Mouse (Mus musculus) forebrain, postnatal 0 days (tissue): Measurements from ENCODE around the gene Kprp. TPM values are rescaled to one million over a fixed set of nuclear protein-coding genes. Genes with fewer than 3 reads are reported as not detected.

Source experiments
- ATAC-seq: fragments of 200-750 bp; cut with Nextera tagmentation; 2 replicates; pipeline ENCODE4 v1.8.0; 2017; ENCODE audit warnings: mild to moderate bottlenecking, moderate library complexity
- DNase-seq: peaks from one replicate; pipeline ENCODE4 v3.0.0-alpha.2; 2015
- H3K27ac ChIP-seq: fragments of 300-500 bp; sonication (generic); 2 replicates; pipeline ENCODE4 v1.5.1; 2014; ENCODE audit warnings: low read depth, mild to moderate bottlenecking, antibody characterized with exemption, low read length, moderate library complexity, mixed read lengths
- H3K27me3 ChIP-seq: fragments of 300-500 bp; sonication (generic); 2 replicates; pipeline ENCODE4 v1.6.1; 2014; ENCODE audit warnings: mild to moderate bottlenecking, low read length, mixed read lengths; ENCODE audit not compliant: insufficient read depth
- H3K36me3 ChIP-seq: fragments of 300-500 bp; sonication (generic); 2 replicates; pipeline ENCODE4 v1.6.1; 2014; ENCODE audit warnings: mild to moderate bottlenecking, moderate library complexity; ENCODE audit not compliant: insufficient read depth
- H3K4me1 ChIP-seq: fragments of 300-500 bp; sonication (generic); 2 replicates; pipeline ENCODE4 v1.6.1; 2014; ENCODE audit warnings: antibody characterized with exemption; ENCODE audit not compliant: insufficient read depth
- H3K4me2 ChIP-seq: fragments of 300-500 bp; sonication (generic); 2 replicates; pipeline ENCODE4 v1.6.1; 2014; ENCODE audit warnings: low read depth, mild to moderate bottlenecking, moderate library complexity
- H3K4me3 ChIP-seq: fragments of 300-500 bp; sonication (generic); 2 replicates; pipeline ENCODE4 v1.5.1; 2014; ENCODE audit warnings: low read depth, low read length, mixed read lengths
- H3K9ac ChIP-seq: fragments of 300-500 bp; sonication (generic); 2 replicates; pipeline ENCODE4 v1.6.1; 2014; ENCODE audit warnings: mild to moderate bottlenecking
- H3K9me3 ChIP-seq: fragments of 300-500 bp; sonication (generic); 2 replicates; pipeline ENCODE4 v1.6.1; 2016; ENCODE audit warnings: low read length
- CTCF ChIP-seq: sonication (generic); IDR thresholded peaks from 2 replicates; pipeline ENCODE4 v1.5.1; 2016; ENCODE audit warnings: antibody characterized with exemption, control low read depth, low read depth
- WGBS: fragments of 180-500 bp; shearing (Covaris S2); extraction: QIAGEN DNeasy Blood & Tissue Kit; methylation state at CpG from one replicate; pipeline ENCODE4 v1.1.7; 2014; 5-methylcytosine and 5-hydroxymethylcytosine counted together
- polyA plus RNA-seq: library from polyadenylated mRNA; unstranded; fragments of >200 nt; fragmentation: Nextera tagmentation; extraction: Ambion mirVana; gene quantifications from 2 replicates; pipeline ENCODE4 v1.2.1, GENCODE M21; 2015
- total RNA-seq: library from RNA; depleted of rRNA; stranded (reverse); fragments of >200 nt; gene quantifications from 2 replicates; pipeline ENCODE4 v1.2.3, GENCODE M21; 2014; rRNA removed

The Kprp gene
- total and polyA plus RNA-seq, 2 experiments from 2014 or later: not detected

DNA sequence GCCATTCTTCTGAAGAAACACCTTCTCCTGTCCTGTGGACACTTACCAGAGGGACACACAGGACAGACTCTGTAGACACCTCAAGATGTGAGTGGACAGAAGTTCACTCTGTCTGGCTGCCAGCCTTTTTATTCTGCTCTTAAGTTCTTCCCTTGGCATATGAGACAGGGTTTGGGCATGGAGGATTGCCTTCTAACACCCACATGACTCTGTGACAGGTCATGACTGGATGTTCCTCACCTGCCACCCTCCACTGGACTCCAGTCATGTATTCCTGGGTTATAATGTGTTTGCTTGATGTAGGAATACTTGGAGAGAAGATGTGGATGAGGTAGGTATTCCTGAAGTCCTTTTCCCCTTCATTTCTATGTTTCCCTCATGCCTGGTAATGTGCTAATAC is 19.3 kb downstream of the Kprp start, which contains the start of gene Lce1k:
Lce1k (minus strand) TSS at position 101 of the 400 bp plus-strand sequence.
- H3K4me3 ChIP-seq: no peak within 1 kb of the TSS
- DNase-seq: no peak
- no peak within 1 kb of the TSS for H3K4me2 ChIP-seq

GRCm38 (mm10) chr3:92790414-92790813 is 36.6 kb downstream of the Kprp start, which contains the start of gene Lce1j:
Lce1j (minus strand) TSS chr3:92790514.
- Histone ChIP-seq H3K36me3 (no peaks in the 10 kb centered on the region), H3K9me3 (no peaks in the 10 kb centered on the region), H3K27ac (no peak within 1 kb of the TSS), H3K4me1 (no peaks in the 10 kb centered on the region), H3K4me2 (no peak within 1 kb of the TSS), H3K27me3 (no peaks in the 10 kb centered on the region), H3K4me3 (no peak within 1 kb of the TSS), H3K9ac (no peak within 1 kb of the TSS)
- TF ChIP-seq CTCF: no peak
- ATAC-seq (no peak), DNase-seq (no peak)
- WGBS: 91% methylated on average over 1 of the region's 1 CpGs

More for the DNA sequence above, 19.3 kb downstream of the Kprp start, which contains the start of gene Lce1k:
- Histone ChIP-seq H3K36me3 (no peaks in the 10 kb centered on the region), H3K9ac (no peak within 1 kb of the TSS), H3K27ac (no peak within 1 kb of the TSS), H3K27me3 (no peaks in the 10 kb centered on the region), H3K9me3 (no peaks in the 10 kb centered on the region), H3K4me1 (no peaks in the 10 kb centered on the region)
- no peak for TF ChIP-seq CTCF
- no peak for ATAC-seq

DNA sequence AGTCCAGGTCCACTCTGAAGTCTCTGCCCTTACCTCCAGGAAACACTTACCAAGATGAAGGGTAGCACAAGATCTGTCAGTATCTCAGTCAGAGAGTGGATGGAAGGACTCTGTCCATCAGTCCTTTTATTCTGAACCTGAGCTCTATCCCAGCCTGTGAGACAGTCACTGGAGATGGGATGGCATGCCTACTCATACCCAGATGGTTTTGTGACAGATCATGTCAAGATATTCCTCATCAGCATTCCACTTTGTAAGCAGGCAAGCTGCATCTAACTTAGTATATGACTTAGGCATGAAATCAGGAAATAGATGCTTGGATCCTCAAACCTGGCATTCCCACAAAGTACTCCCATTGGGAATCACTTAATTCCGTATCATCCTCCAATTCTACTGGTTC is 48.2 kb downstream of the Kprp start, which contains the start of gene Lce1i:
Lce1i (minus strand) TSS at position 101 of the 400 bp plus-strand sequence.
- no peaks in the 10 kb centered on the region for H3K27me3 ChIP-seq
- DNase-seq (no peak), ATAC-seq (no peak)
- H3K4me2 ChIP-seq: no peak within 1 kb of the TSS
- H3K4me3 ChIP-seq: no peak within 1 kb of the TSS
- no peak within 1 kb of the TSS for H3K9ac ChIP-seq
- no peak within 1 kb of the TSS for H3K27ac ChIP-seq
- H3K4me1 ChIP-seq: no peaks in the 10 kb centered on the region
- no peaks in the 10 kb centered on the region for H3K36me3 ChIP-seq
- no peaks in the 10 kb centered on the region for H3K9me3 ChIP-seq
- TF ChIP-seq CTCF: no peak
- WGBS: 89% methylated on average over 1 of the region's 1 CpGs

Other genes starting within 250 kb of the Kprp start
- not detected in 2 replicates for gene Smcp, start 238.2 kb downstream of the Kprp start, total RNA-seq
- gene Smcp, start 238.2 kb downstream of the Kprp start, polyA plus RNA-seq: not detected in 2 replicates
- not detected in 2 replicates for gene 2210017I01Rik, start 219.8 kb downstream of the Kprp start, total RNA-seq
- gene 2210017I01Rik, start 219.8 kb downstream of the Kprp start, polyA plus RNA-seq: not detected in 2 replicates
- gene Lce6a, start 205.6 kb downstream of the Kprp start, total RNA-seq: not detected in 2 replicates
- gene Lce6a, start 205.6 kb downstream of the Kprp start, polyA plus RNA-seq: not detected in 2 replicates
- not detected in 2 replicates for gene Lce1a1, start 178.9 kb downstream of the Kprp start, total RNA-seq
- not detected in 2 replicates for gene Lce1a1, start 178.9 kb downstream of the Kprp start, polyA plus RNA-seq
- not detected in 2 replicates for gene Lce1b, start 170.3 kb downstream of the Kprp start, total RNA-seq
- gene Lce1b, start 170.3 kb downstream of the Kprp start, polyA plus RNA-seq: not detected in 2 replicates
- not detected in 2 replicates for gene Lce1a2, start 156.9 kb downstream of the Kprp start, total RNA-seq
- gene Lce1a2, start 156.9 kb downstream of the Kprp start, polyA plus RNA-seq: not detected in 2 replicates
- not detected in 2 replicates for gene Lce1c, start 148.0 kb downstream of the Kprp start, total RNA-seq
- not detected in 2 replicates for gene Lce1c, start 148.0 kb downstream of the Kprp start, polyA plus RNA-seq
- not detected in 2 replicates for gene Lce1d, start 140.0 kb downstream of the Kprp start, total RNA-seq
- not detected in 2 replicates for gene Lce1d, start 140.0 kb downstream of the Kprp start, polyA plus RNA-seq
- gene Lce1e, start 118.2 kb downstream of the Kprp start, total RNA-seq: not detected in 2 replicates
- gene Lce1e, start 118.2 kb downstream of the Kprp start, polyA plus RNA-seq: not detected in 2 replicates
- gene Lce1f, start 106.9 kb downstream of the Kprp start, total RNA-seq: not detected in 2 replicates
- not detected in 2 replicates for gene Lce1f, start 106.9 kb downstream of the Kprp start, polyA plus RNA-seq
- not detected in 2 replicates for gene Gm38119, start 88.2 kb downstream of the Kprp start, total RNA-seq
- gene Gm38119, start 88.2 kb downstream of the Kprp start, polyA plus RNA-seq: not detected in 2 replicates
- not detected in 2 replicates for gene Lce1g, start 74.9 kb downstream of the Kprp start, total RNA-seq
- gene Lce1g, start 74.9 kb downstream of the Kprp start, polyA plus RNA-seq: not detected in 2 replicates
- not detected in 2 replicates for gene Lce1h, start 62.2 kb downstream of the Kprp start, total RNA-seq
- not detected in 2 replicates for gene Lce1h, start 62.2 kb downstream of the Kprp start, polyA plus RNA-seq
- gene Lce1i, start 48.3 kb downstream of the Kprp start, total RNA-seq: not detected in 2 replicates
- not detected in 2 replicates for gene Lce1i, start 48.3 kb downstream of the Kprp start, polyA plus RNA-seq
- gene Lce1j, start 36.7 kb downstream of the Kprp start, total RNA-seq: not detected in 2 replicates
- gene Lce1j, start 36.7 kb downstream of the Kprp start, polyA plus RNA-seq: not detected in 2 replicates
- not detected in 2 replicates for gene Lce1k, start 19.4 kb downstream of the Kprp start, total RNA-seq
- not detected in 2 replicates for gene Lce1k, start 19.4 kb downstream of the Kprp start, polyA plus RNA-seq
- not detected in 2 replicates for gene Lce1l, start 24.0 kb upstream of the Kprp start, total RNA-seq
- not detected in 2 replicates for gene Lce1l, start 24.0 kb upstream of the Kprp start, polyA plus RNA-seq
- gene 2310050C09Rik, start 43.0 kb upstream of the Kprp start, total RNA-seq: not detected in 2 replicates
- gene 2310050C09Rik, start 43.0 kb upstream of the Kprp start, polyA plus RNA-seq: not detected in 2 replicates
- not detected in 2 replicates for gene Lce3a, start 99.0 kb upstream of the Kprp start, total RNA-seq
- not detected in 2 replicates for gene Lce3a, start 99.0 kb upstream of the Kprp start, polyA plus RNA-seq
- gene Lce3b, start 105.7 kb upstream of the Kprp start, total RNA-seq: not detected in 2 replicates
- gene Lce3b, start 105.7 kb upstream of the Kprp start, polyA plus RNA-seq: not detected in 2 replicates
- gene Lce3c, start 117.2 kb upstream of the Kprp start, total RNA-seq: not detected in 2 replicates
- not detected in 2 replicates for gene Lce3c, start 117.2 kb upstream of the Kprp start, polyA plus RNA-seq
- not detected in 2 replicates for gene Lce3d, start 130.1 kb upstream of the Kprp start, total RNA-seq
- not detected in 2 replicates for gene Lce3d, start 130.1 kb upstream of the Kprp start, polyA plus RNA-seq
- not detected in 2 replicates for gene Lce3e, start 139.8 kb upstream of the Kprp start, total RNA-seq
- gene Lce3e, start 139.8 kb upstream of the Kprp start, polyA plus RNA-seq: not detected in 2 replicates
- not detected in 2 replicates for gene Lce3f, start 165.0 kb upstream of the Kprp start, total RNA-seq
- gene Lce3f, start 165.0 kb upstream of the Kprp start, polyA plus RNA-seq: not detected in 2 replicates
- 0.38 and 0.57 TPM in 2 replicates for gene Crct1, start 188.4 kb upstream of the Kprp start, total RNA-seq
- 0.34 and 0.62 TPM in 2 replicates for gene Crct1, start 188.4 kb upstream of the Kprp start, polyA plus RNA-seq
- gene Lce1m, start 191.8 kb upstream of the Kprp start, total RNA-seq: not detected in 2 replicates
- not detected in 2 replicates for gene Lce1m, start 191.8 kb upstream of the Kprp start, polyA plus RNA-seq
- gene Gm4858, start 241.6 kb upstream of the Kprp start, total RNA-seq: not detected in 2 replicates
- gene Gm4858, start 241.6 kb upstream of the Kprp start, polyA plus RNA-seq: not detected in 2 replicates